Mouse (Mus musculus) 3134 (cell line): ENCODE measurements at regions not wholly inside any gene's neighbourhood (a gene's known extent, or its start where the extent isn't known, plus 50 kb on each side); places are given as distances from the start of the nearest gene placed in this dataset.

Experiments
- DNase-seq: peaks from one replicate; pipeline ENCODE4 v3.0.0-alpha.2; 2011; ENCODE audit warnings: low spot score; ENCODE audit not compliant: insufficient read length; ENCODE audit errors: extremely low read depth

GRCm38 (mm10) chr12:9839949-9840348, 270.0 kb downstream of the Osr1 start:
- peak; percentile 71 for DNase-seq

- DNase-seq, result no peak
Measured at GRCm38 (mm10) chr12:9847034-9847433, 277.1 kb downstream of the Osr1 start.

GRCm38 (mm10) chr12:9847465-9848205, 277.7 kb downstream of the Osr1 start:
- peak; percentile 10 for DNase-seq

- DNase-seq, result peak; percentile 46
Measured at GRCm38 (mm10) chr12:9855503-9856024, 285.6 kb downstream of the Osr1 start.

- DNase-seq, result peak; percentile 76
Measured at GRCm38 (mm10) chr12:9856128-9856621, 286.3 kb downstream of the Osr1 start.

GRCm38 (mm10) chr12:9857990-9858389, 288.1 kb downstream of the Osr1 start:
- peak; percentile 15 for DNase-seq

GRCm38 (mm10) chr12:9862301-9862700, 292.4 kb downstream of the Osr1 start:
- DNase-seq, result no peak

GRCm38 (mm10) chr12:9872236-9872635, 302.3 kb downstream of the Osr1 start:
- peak; percentile 54 for DNase-seq

GRCm38 (mm10) chr12:9873214-9873613, 303.3 kb downstream of the Osr1 start:
- DNase-seq, result no peak

- DNase-seq, result no peak
Measured at GRCm38 (mm10) chr12:9874823-9875222, 304.9 kb downstream of the Osr1 start.

GRCm38 (mm10) chr12:9881953-9882623, 312.2 kb downstream of the Osr1 start:
- DNase-seq, result no peak

- no peak for DNase-seq
Measured at GRCm38 (mm10) chr12:9883037-9883730, 313.3 kb downstream of the Osr1 start.

GRCm38 (mm10) chr12:9894521-9894920, 324.6 kb downstream of the Osr1 start:
- no peak for DNase-seq

- no peak for DNase-seq
Measured at GRCm38 (mm10) chr12:9897980-9898379, 328.1 kb downstream of the Osr1 start.

- peak; percentile 91 for DNase-seq
Measured at GRCm38 (mm10) chr12:9898420-9898819, 328.5 kb downstream of the Osr1 start.

- no peak for DNase-seq
Measured at GRCm38 (mm10) chr12:9901948-9902347, 332.0 kb downstream of the Osr1 start.

- DNase-seq, result no peak
Measured at GRCm38 (mm10) chr12:9903702-9904231, 333.9 kb downstream of the Osr1 start.

GRCm38 (mm10) chr12:9912333-9912732, 342.4 kb downstream of the Osr1 start:
- peak; percentile 61 for DNase-seq

GRCm38 (mm10) chr12:9915726-9916140, 345.8 kb downstream of the Osr1 start:
- DNase-seq, result no peak

GRCm38 (mm10) chr12:9918026-9918425, 348.1 kb downstream of the Osr1 start:
- DNase-seq, result no peak

- DNase-seq, result no peak
Measured at GRCm38 (mm10) chr12:9919007-9919406, 349.1 kb downstream of the Osr1 start.
